Mouse (Mus musculus) kidney, adult 8-10 months (tissue): ENCODE data around the gene Slc26a8.

Experiments used
- DNase-seq, 2 experiments: peaks; one replicate each; pipeline ENCODE4 v3.0.0; 2022

Slc26a8 gene

GRCm38 (mm10) chr17:28591476-28591875 is 98.6 kb downstream of the Slc26a8 start:
- DNase-seq: no peak

GRCm38 (mm10) chr17:28590596-28590995 is 99.4 kb downstream of the Slc26a8 start:
- no peak for DNase-seq

GRCm38 (mm10) chr17:28588591-28588990 is 101.4 kb downstream of the Slc26a8 start:
- no peak for DNase-seq
